Mouse (Mus musculus): ENCODE results near the gene Cnga1. TPM values are rescaled to one million over a fixed set of nuclear protein-coding genes. Genes with fewer than 3 reads are reported as not detected.

Gene Cnga1
- total RNA-seq (2021) = not detected
- long read RNA-seq, experiment 1 = 0 reads
- long read RNA-seq, experiment 2 = 0 reads

DNA sequence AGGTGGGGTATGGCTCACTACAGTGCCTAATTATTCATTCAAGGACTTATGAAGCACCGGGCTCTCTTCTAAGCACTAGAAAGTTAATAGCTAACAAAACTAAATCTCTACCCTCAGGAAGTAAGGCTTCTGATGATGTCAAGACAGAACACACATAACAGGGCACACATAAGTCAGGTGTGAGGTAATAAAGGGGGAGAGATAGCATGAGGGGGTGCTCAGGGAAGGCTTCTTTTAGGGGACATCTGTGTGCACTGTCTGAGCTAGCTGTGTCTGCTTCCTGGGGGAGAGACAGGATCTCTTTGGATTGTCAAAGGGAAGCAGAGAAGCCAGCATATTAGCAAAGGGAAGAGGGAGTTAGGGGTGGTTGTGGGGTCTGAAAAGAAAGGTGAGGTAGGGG, at the start of gene Cnga1:
Gene Cnga1 (minus strand): TSS at position 101 of the 400 bp plus-strand sequence.
- intact Hi-C loops (cut with DNase I) = no loop called here
- DNase-seq (ENCODE audit: low spot score in 2 of 2) = no peak

DNA sequence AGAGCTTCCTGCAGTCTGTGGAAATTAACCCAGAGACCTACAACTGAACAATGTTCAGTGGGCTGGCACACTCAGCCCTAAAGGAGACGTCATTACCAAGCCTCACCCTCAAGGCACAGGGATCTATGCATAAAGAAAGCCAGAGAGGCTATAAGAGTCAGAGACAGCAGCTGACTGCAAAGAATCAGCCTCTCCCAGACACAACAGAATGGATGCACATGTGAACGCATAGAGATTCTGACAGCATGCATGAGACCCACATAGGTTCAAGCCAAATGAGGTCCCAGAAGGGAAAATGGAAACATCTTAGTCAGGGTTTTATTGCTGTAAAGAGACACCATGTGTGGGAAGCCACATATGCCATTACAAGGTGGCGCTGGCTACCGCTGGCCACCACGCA, 46.4 kb upstream of the Cnga1 start:
- DNase-seq (ENCODE audit: low spot score in 2 of 2) = no peak
- intact Hi-C loops (cut with DNase I) = no loop called here

DNA sequence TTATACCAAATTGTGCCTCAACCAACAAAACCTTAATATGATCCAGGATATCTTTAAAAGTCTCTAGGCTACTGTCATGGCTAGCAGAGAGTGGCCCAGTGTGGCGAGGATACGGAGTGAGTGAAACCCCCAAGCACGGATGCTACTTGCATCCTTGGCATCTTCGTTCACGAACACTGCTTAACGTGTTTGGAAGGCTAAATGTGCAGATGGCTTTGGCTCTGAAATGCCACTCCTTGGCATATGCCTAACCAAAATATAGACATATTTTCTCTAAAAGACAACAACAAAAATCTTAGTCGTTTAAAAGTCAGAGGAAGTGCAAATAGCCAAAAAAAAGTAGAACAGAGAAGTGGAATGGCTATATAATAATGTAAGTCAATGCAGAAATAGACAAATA, 45.5 kb upstream of the Cnga1 start:
- intact Hi-C loops (cut with DNase I) = no loop called here
- DNase-seq (ENCODE audit: low spot score in 2 of 2) = no peak

DNA sequence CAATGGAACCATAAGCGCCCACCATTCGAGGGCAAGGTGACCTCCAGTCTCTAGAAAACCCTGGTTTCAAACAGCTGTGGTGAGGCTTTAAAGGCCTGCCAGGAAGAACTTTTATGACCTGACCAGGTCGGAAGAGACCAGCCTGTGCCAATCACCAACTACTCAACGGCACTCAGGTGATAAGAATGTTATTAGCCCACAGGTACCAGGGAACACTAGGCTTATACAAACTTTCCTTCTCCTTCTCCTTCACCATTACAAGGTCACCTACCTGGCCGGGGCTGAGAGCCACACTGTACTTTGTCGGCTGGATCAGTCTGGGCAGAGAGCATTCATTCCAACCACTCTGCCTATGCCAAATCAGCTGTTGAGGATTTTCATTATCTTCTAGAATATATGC, 37.4 kb upstream of the Cnga1 start:
- DNase-seq (ENCODE audit: low spot score in 2 of 2) = no peak
- intact Hi-C loops (cut with DNase I) = no loop called here

DNA sequence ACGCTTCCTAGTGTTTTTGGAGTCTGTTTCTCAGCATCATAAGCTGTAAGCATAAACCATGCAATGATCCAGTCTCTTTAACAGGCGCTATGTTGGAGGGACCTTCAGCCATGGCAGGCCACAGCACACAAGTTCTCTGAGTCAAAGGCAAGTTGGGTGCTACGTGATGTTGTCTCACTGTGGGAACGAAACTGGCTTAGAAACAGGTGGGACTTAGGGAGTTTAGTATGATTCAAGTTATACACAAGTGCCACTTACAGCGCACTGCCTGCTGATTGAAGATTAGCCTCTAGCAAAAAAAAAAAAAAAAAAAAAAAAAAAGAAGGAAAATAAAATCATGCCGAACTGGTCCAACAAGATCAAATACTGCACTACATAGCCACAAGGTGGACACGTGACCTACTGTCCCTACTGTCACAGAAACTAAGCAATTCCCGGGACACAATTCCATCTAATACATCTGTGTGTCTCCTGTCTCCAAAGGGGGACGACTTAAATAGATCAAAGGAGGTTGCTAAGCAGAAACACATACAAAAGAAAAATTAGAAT, 31.0 kb upstream of the Cnga1 start:
- intact Hi-C loops (cut with DNase I) = no loop called here
- no peak for DNase-seq (ENCODE audit: low spot score in 2 of 2)

DNA sequence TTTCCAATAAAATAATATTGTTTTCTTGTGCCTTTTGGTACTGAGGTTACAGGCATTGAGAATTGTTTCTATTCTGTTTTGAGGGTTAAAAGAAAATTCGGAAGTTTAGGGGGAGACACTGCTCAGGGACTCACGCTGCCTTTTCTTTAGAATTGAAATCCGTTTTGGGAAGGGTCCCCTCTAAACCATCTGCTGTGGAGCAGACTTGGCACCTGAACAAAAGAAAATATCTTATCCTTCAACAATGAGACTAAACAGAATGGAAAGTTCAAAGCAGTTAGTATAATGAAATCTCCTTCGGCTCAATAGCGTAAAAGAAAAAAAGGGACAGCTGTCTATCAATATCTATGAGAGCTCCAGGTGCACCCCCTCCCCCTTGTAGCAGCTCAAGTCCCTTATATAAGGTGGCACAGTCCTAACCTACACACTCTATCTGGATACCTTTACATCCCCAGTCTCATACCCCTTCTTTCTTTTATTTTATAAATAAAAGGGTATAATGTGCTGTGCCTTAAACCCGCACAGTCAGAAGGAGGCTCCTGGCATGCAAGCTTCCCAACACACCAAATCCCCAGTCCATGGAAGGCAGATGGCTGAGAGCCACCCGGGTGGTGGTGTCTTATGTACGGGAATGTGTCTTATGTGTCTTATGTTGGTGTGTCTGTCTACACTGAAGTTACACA, 27.1 kb upstream of the Cnga1 start:
- intact Hi-C loops (cut with DNase I) = no loop called here
- no peak for DNase-seq (ENCODE audit: low spot score in 2 of 2)

DNA sequence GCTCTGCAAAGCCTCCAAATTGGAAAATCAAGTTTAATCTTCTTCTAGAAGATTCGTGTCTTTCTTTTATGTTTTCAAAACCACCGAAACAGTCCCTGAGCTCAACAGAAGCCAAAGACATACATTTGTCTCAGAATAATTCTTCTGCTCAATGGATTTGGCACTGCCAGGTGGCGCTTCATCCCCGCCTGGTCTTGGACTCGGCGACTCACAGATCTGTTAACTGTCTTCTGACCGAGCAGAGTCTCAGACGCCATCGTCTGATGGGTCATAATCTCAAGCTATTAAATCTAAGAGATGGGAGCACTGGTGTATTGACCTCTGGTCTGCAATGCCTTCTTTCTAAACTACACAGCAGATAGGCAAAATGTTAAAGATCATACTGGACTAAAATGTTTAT, 24.3 kb upstream of the Cnga1 start:
- no peak for DNase-seq (ENCODE audit: low spot score in 2 of 2)
- intact Hi-C loops (cut with DNase I) = loop anchor here (5.0 kb wide), 1 partner anchor 39 kb away; no protein-coding TSS in a partner anchor

DNA sequence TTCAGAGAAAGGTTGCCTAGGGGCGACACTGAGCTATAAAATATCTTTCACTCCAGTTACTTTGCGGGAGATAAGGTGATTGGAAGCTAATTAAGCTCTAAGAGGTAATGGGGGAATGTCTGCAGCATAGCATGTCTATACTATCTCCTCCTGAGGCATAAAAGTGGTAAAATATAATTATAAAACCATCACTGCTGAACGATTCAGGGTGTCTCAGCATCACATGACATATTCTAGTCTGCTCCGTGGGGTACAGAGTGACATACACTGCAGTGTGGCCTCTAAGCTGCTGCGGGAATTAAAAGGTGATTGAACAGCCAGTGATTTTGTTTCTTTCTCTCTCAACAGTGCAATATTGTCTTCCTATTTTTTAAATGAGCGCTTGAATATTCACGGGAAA, 22.4 kb upstream of the Cnga1 start:
- intact Hi-C loops (cut with DNase I) = loop anchor here (5.0 kb wide), 1 partner anchor 41 kb away; no protein-coding TSS in a partner anchor
- DNase-seq (ENCODE audit: low spot score in 2 of 2) = no peak

DNA sequence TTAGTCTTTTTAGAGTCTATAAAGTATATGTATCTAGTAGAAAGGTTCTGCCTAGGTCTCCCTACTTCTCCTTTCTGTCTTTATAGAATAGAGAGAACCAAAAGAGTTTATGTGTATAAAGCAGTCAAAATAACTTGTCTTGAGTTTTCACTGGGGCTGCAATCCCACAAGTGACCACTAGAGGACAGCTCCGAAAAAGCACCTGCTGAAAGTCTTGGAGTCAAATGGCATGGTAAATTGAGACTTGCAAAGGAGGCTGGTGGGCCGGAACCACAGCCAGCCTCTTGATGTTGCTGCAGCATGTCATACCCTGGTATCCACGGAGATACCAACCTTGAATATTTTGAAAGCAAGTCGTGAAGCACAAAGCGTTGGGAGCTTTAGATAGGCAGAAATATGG, 21.2 kb upstream of the Cnga1 start:
- intact Hi-C loops (cut with DNase I) = loop anchor here (5.0 kb wide), 1 partner anchor 42 kb away; no protein-coding TSS in a partner anchor
- DNase-seq (ENCODE audit: low spot score in 2 of 2) = peak; percentile 34 to 64

DNA sequence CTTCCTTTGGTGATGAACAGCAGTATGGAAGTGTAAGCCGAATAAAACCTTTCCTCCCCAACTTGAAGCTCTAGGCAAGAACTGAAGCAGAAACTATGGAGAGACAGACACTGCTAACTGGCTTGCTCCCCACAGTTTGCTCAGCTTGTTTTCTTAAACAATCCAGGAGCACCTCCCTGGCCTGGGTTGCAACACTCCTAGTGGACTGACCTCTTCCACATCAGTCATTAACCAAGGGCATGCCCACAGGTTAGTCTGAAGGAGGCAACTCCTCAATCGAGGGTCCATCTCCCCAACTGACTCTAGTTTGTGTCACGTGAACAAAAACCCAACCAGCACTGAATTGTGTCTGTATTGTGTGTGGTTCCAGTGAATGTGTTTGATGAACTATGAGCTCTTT, 20.8 kb upstream of the Cnga1 start:
- intact Hi-C loops (cut with DNase I) = loop anchor here (5.0 kb wide), 1 partner anchor 42 kb away; no protein-coding TSS in a partner anchor
- no peak for DNase-seq (ENCODE audit: low spot score in 2 of 2)

DNA sequence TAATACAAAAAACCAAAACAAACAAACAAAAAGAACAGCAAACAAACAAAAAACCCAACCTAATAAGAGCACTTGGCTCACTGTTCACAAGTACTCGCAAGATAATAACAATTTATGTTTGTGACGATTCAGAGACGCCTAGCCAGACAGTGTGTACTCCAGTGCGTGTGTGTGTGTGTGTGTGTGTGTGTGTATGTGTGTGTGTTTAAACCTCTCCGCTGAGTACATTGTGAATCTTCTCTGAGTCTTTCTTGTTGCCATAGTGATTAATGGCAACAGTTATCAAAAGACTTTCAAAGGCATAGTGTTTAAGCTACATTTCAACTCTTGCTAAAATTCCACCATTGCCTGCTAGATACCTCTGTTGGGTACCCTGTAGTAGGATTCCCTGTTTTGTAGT, 20.1 kb upstream of the Cnga1 start:
- peak in 1 of 2 experiments; percentile 25 for DNase-seq (ENCODE audit: low spot score in 2 of 2)
- intact Hi-C loops (cut with DNase I) = no loop called here

DNA sequence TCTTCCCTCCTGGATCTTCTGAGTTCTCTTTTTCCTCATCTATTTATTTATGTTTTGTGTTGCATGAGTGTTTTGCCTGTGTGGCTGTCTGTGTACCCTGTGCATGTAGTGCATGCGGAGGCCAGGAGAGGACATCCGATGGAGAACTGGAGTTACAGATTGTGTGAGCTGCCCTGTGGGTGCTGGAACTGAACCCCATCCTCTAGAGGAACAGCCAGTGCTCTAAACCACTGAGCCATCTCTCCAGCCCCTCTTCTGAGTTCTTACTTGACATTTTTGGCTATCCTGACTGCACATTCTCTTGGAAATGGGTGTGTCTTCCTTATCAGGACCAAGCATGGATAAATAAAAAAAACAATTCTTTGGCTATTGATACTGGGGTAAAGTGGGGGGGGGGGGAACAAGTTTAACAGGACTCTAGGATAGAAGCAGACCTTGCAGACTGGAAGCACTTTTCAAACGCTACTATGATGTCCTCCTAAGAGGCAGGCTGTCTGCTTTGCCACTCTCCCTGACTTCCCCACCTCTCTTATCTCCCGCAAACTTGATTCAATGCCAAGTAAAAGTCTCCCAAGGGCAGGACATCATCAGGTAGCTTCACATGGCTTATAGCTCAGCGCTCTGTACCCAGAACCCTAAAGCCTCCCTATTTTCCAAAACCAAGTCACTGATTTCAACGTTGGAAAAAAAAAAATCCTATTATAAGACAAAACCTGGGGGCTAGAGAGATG, 17.1 kb upstream of the Cnga1 start:
- DNase-seq (ENCODE audit: low spot score in 2 of 2) = no peak
- intact Hi-C loops (cut with DNase I) = no loop called here

DNA sequence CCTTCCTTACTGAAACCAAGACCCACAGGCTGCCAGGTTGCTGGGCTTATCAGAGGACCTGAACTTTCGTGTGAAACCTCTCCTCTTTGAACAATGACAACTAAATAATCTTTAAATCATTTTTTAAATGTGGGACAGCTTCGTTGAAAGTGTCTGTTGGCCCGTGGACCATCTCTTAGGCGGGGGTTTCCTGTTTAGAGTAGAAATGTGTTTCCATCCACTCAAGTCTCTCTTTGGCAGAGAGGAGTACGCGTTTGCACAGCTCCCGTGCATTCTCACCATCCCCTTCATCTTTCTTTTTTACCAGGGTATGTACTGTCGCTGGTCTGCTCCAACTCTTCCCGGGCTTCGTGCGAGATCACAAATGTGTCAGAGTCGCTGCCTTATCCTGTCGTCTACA, 14.3 kb upstream of the Cnga1 start:
- DNase-seq (ENCODE audit: low spot score in 2 of 2) = no peak
- intact Hi-C loops (cut with DNase I) = no loop called here

DNA sequence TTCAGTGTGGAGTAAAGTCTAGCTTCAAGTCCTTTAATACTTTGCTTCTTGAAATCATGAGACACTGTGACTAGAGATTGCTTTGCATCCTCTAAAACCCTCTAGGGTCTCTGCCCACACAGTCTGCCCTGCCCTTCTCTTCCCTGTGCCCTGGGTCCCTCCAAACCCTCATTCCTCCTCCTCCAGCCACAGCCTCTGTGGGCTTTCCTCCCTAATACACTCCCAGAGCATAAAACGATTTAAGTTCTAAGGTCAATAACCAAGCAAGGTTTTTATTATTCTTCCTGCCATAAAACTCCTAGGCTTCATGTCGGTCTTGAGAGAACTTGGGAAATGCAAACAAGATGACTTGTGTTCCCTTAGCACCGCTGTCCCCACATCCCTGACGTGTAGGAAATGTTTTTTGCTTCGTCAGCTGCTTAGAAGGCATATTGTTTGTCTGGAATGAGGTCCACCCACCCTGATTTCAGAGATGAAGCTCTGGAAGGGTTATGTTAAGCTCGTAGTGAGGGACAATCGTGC, 12.3 kb upstream of the Cnga1 start:
- intact Hi-C loops (cut with DNase I) = no loop called here
- DNase-seq (ENCODE audit: low spot score in 2 of 2) = no peak

DNA sequence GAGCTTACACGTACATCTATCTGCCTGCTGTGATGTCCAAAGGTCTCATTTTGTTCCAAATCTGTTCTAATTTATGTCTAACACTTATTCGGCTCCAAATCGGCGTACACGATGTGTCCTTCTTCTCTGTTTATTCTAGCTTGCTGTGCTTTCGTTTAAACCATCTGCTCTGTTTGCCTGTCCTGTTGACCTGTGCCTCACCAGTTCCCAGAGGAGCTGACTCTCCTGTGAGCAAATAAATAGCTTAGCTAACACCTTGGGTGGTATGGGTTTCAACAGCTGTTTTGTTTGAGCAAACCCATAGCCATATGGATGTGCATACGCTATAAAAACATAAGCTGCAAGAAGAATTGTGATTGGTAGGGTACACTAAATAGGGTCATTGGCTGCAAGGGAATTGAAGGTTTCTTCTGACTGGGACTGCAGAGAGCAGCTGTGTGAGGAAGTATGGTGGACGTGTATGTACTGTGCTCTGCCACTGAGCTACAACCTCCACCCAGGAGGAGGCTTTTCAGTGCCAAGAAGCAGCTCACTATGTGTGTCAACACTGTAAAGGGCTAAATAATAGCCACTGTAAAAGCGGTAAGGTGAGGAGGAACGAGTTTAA, 9.1 kb upstream of the Cnga1 start:
- intact Hi-C loops (cut with DNase I) = no loop called here

DNA sequence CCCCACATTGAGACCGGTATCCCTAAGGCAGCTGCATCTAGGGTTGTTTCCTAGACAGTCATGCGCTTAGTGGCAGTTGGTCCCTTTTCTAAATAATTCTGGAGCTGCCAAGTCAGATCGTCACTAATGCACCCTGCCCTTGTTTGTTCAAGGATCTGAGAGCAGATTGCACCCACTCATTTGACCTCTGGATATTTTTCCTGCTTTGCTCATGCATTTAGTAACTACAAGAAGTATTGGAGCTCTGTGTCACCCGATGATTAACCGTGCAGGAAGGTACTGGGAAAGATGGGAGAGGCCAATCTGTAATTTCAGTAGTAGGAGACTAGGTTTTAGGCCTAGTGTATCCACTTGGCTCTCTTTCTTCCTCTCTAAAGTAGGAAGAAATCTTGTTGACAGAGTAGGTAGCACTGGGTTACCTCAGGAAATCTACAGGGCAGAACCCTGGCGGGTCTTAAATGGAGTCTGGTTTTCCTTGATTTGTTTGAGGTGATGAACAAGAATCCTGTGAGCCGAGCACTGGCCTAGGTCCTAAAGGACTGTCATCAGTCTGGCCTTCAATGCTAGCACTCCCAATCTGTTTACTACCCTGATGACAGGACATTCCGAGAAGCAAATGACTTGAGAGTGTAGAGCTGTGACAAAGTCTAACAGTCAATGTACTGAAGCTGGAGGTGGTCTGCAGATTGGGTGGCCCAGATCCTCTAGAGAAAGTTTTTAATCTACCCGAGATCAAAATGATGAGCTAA, 5.1 kb upstream of the Cnga1 start:
- no peak for DNase-seq (ENCODE audit: low spot score in 2 of 2)
- intact Hi-C loops (cut with DNase I) = no loop called here

More for the DNA sequence above, 9.1 kb upstream of the Cnga1 start:
- DNase-seq (ENCODE audit: low spot score in 2 of 2) = no peak

DNA sequence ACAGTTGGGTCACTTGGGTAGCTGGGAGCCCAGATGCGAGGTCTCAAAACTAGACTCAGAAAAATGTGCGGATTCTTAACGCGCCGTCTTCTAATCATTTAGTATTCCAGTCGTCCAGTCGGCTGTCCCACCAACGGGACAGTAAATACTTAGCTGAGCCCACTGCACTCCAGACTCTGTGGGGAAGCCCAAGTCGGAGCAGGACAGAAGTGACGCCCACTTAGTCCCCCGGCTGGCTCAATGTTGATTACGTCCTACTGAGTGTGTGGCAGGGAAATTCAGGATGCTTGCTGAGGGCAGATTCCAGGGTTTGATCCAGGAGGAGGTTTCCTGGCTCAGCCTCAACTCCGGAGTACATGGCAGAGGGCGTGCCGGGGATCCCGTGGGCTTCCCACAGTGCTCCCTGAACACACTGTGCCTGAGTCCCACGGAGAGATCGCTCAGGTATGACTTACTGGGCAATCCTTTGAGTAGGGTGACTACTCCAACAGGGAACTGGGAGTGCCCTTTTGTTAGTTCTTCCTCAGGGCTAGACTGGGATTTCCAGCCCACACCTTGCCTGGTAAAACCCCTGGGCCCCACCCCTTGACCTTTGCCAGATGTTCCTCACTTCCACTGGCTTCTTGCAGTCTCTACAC, 4.0 kb upstream of the Cnga1 start:
- intact Hi-C loops (cut with DNase I) = no loop called here
- DNase-seq (ENCODE audit: low spot score in 2 of 2) = no peak

DNA sequence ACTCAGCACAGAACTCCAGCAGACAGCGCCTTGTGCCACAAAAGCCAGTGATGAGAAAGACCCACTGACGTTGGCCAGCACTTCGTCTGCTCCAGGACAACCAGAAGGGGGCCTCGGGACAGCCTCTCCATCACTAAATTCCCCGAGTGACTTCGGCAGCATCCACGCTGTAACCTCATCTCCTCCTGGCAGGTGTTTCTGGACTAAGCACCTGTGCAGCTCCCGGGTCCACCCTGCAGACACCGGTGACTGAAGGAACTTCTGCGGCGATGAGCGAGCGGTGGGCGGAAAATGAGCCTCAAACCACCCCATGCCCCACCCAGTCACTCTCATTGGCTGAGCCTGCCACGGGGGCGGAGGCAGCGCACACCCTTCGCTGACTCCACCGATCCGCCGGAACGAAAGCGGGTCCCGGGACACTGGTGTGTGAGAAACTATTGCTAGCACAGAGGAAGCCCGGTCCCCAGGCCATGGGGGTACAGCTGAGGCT, 3.4 kb upstream of the Cnga1 start, which contains the start of gene Nipal1:
Gene Nipal1 (plus strand): TSS at position 378 of the 490 bp plus-strand sequence.
- intact Hi-C loops (cut with DNase I) = no loop called here
- DNase-seq (ENCODE audit: low spot score in 2 of 2) = peak in 1 of 2 experiments; percentile 26

DNA sequence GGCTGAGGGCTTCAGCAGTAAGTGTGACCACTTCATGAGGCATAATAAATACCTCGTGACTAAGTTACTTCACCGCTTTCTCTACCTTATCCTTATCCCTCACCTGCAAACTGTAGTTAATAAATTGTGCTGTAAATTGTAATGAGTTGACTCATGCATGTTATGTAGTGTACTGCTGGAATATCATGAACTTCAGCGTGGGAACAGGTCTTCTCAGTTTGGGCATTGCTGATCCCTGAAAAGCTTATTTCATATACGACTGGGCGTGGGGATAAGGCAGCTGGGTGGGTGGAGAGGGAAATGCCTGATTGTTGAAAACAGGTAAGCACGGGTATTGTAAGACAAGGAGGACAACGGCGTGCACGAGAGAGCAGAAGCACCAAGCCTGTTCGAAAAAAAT, 2.9 kb upstream of the Cnga1 start:
- no peak for DNase-seq (ENCODE audit: low spot score in 2 of 2)
- intact Hi-C loops (cut with DNase I) = no loop called here

All from left cerebral cortex, postnatal 14 days (tissue).